Mouse (Mus musculus) bone marrow, adult 2 months (tissue): ENCODE measurements around the gene Strn3.
A peak's percentile ranks its signal among the peaks of the same experiment; 100 is the strongest.

ENCODE experiments used
- CTCF ChIP-seq: fragments of 200-500 bp; IDR thresholded peaks from 2 replicates; pipeline ENCODE4 v1.5.1; 2011; ENCODE audit warnings: low read length, control low read depth; ENCODE audit not compliant: control insufficient read depth, insufficient read depth
- POLR2A ChIP-seq: fragments of 200-500 bp; IDR thresholded peaks from 2 replicates; pipeline ENCODE4 v1.6.1; 2011; ENCODE audit warnings: low read depth, mild to moderate bottlenecking, control low read depth, low read length, borderline replicate concordance; ENCODE audit not compliant: control insufficient read depth

- no peak for TF ChIP-seq CTCF
- peak; percentile 88 for TF ChIP-seq POLR2A
Measured at GRCm38 (mm10) chr12:51691845-51692632, at the start of gene Strn3.
